Mouse (Mus musculus): ENCODE results near the gene Phxr2.

Phxr2 gene

GRCm38 (mm10) chr10:99132595-99133272, 6.6 kb upstream of the Phxr2 start:
- no peak for DNase-seq (ENCODE audit: low read depth, low spot score)

- no peak for DNase-seq (ENCODE audit: low read depth, low spot score)
Measured at GRCm38 (mm10) chr10:99132189-99132588, 6.1 kb upstream of the Phxr2 start.

- no peak for DNase-seq (ENCODE audit: low read depth, low spot score)
Measured at GRCm38 (mm10) chr10:99131298-99131697, 5.2 kb upstream of the Phxr2 start.

DNA sequence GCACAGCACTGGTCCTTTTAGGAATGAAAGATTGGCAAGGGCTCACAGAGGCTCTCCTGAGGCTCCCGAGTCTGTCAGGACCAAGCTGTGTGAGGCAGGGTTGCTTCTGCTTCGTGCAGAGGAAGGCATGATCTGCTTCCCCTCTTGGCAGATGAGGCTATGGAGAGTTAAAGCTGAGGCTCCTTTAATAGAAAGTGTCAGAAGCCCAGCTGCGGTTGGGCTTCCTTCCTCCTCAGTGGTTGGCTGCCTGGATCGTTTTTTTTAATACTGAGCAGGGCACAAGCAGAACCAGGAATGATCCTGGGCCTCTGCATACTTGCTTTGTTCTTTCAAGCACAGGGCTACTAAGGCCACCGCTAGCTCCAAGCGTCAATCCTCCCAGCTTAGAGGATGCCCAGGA, 4.5 kb upstream of the Phxr2 start:
- no peak for DNase-seq (ENCODE audit: low read depth, low spot score)

DNA sequence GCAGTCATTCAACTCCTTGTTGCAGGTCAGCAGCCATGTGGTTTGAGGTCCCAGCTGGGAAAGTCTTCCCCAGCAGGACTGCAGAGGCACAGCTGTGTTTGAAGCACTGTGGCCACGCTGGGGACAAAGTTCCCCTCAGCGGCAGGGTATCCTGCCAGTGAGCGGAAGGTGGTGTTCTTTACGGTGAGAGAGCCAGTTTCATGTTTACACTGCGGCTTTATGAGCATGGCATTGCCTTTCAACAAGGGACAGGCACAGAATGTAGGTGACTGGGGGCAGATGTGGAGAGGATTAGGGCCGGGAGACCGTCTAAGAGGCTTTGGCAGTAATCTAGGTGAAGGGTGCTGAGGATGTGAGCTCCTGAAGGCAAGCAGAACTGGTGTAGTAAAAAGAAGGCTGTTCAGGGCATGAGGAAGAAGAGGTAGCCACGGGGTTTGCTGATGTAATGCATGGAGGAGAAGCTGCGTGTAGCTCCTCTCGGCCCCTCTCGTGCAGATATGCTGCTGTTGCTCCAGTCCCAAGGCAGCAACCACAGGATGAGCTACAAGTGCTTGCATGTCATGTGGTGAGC, 1.7 kb upstream of the Phxr2 start:
- DNase-seq (ENCODE audit: low read depth, low spot score) = no peak

- DNase-seq (ENCODE audit: low read depth, low spot score) = no peak
Measured at GRCm38 (mm10) chr10:99126954-99127353, 829 bp upstream of the Phxr2 start.

DNA sequence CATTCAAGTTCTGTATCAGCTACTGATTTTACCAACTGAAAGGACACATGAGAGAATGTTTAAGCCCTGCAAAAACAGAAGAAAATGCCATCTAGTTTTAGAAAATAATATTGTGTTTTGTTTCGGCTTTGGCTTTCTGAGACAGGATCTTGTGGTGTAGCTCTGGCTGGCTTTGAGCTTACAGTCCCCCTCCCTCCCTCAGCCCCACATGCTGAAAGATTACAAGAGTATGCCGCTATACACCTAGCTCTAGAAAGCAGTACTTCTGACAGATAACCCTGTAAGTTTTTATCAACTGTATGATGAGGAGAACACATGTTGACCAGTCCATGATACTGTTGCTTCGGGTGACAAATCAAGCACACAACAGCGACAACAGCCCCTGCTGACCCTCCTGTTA, 6.7 kb downstream of the Phxr2 start:
- DNase-seq (ENCODE audit: low read depth, low spot score) = no peak

GRCm38 (mm10) chr10:99118697-99119096, 7.4 kb downstream of the Phxr2 start:
- DNase-seq (ENCODE audit: low read depth, low spot score) = no peak

GRCm38 (mm10) chr10:99117876-99118275, 8.2 kb downstream of the Phxr2 start:
- no peak for DNase-seq (ENCODE audit: low read depth, low spot score)

DNA sequence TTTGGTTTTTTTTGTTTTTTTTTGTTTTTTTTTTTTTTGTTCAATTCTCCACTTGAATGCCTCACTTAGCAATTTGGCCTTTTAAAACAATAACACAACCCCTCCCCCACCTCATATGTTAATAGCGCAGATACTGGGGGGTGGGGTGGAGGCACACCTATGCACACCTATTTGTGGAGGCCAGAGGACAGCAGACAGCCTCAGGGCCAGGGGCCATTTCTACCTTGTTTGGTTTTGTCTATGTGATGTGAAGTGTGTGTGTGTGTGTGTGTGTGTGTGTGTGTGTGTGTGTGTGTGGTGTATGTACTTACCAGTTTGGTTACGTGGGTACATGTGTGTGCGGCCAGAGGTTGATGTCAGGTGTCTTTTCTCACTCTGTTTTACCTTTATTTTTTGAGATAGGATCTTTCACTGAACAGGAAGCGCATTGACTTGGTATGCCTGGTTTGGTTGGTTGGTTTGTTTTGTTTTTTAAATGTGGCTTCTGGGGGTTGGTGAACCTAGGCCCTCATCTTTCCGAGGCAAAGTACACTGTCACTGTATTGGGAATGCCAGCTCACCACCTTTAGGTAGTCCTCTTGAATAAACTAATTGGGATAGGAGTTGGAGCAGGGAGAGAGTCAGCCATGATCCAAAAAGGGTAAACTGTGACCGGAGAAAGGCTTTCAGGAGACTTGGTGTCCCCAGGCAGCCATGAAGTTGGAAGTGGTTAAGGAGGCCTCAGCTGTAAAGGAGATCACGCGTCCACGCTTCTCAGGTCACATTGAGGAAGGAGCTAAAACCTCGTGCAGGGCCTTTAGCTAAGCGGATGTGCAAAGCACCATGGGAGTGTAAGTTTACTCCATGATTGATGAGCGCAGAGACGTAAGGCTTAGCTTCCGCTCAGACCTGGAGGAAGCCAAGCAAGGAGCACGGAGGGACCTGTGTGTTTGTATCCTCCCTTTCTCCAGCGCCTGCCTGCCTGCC, 9.2 kb downstream of the Phxr2 start:
- no peak for DNase-seq (ENCODE audit: low read depth, low spot score)

DNA sequence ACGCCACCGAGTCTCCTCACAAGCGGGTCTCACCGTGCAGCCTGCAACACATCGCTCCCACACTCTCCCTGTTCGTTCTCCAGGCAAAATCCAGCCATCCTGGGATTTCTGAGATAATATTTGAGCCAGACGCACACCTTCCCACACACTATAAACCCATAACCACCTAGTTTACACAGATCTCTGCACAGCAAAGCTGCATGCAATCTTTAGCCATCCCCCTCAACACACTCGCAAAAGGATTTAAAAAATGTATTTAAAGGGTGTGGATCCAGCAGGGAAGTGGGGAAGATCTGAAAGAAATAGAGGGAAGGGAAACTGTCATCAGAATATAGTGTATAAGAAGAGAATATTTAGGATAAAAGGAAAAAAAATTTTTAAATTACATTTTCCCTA, 9.9 kb downstream of the Phxr2 start:
- DNase-seq (ENCODE audit: low read depth, low spot score) = no peak

DNA sequence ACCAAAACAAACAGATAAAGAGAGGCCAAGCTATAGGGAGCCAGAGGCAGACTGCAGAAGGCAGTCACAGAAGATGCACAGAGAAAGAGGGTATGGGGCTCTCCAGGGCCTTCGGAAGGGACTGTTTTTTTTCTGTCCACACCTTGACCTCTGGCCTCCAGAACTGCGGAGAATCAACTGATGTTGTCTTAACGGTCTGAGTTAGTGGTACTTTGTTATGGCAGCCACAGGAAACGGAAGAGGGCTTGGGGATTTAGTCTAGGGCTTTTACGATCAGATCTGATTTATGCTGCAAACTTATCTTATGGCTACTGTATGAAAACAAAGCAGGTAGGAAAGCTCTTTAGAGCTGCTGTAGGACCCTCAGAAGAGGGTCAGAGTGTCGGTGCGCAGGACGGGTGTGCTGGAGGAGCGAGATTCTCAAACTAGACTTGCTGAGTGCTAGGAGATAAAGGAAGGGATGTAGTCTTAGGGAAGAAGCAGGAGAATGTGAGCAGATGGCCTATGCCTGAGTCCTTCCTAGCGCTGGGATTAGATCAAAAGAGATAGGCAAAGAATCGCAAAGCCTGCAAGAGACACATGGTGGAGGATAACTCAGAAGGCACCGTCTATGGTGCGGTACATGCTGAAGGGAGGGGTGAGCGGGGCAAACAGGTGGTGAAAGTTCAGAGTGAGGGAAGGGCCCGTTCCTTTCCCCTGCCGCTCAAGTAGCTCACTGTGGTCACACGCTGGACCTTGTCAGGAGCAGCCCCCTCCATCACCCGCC, 10.5 kb downstream of the Phxr2 start:
- DNase-seq (ENCODE audit: low read depth, low spot score) = no peak

DNA sequence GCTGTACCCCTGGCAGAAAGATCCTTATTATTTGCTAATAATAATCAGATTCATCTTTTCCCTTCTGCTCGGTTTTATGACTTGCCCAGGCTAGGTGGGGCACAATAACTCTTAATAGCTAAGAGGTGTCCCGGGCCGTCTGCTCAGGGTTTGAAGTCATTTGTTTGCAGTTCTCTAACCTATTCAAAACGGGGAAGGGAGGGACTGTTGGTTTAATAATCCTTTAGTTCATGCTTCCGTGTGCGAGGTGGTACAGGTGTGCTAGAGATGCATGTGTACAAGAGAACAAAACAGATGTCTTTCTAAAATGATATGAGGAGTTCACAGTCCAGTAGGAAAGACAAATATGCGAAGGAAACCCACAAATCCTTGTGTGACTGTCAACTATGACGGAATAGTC, 11.8 kb downstream of the Phxr2 start:
- no peak for DNase-seq (ENCODE audit: low read depth, low spot score)

DNA sequence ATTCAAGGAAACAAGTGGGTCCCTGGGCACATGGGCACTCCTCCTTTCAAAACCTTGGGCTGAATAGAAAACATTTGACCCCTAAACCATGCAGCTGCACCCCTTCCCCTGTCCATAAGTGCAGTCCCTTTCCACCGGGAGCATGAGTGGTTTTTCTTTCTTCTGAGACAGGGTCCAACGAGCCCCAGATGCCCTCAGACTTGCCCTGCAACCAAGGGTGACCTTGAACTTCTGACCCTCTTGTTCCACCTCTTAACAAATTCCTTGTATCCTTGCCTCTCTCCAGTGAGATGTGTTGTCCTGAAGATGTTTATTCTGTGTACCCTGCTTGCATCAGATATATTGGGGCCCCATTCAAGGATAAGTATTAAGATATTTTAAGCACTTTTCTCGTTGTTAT, 12.6 kb downstream of the Phxr2 start:
- DNase-seq (ENCODE audit: low read depth, low spot score) = no peak

GRCm38 (mm10) chr10:99108431-99108982, 17.6 kb downstream of the Phxr2 start:
- no peak for DNase-seq (ENCODE audit: low read depth, low spot score)

DNA sequence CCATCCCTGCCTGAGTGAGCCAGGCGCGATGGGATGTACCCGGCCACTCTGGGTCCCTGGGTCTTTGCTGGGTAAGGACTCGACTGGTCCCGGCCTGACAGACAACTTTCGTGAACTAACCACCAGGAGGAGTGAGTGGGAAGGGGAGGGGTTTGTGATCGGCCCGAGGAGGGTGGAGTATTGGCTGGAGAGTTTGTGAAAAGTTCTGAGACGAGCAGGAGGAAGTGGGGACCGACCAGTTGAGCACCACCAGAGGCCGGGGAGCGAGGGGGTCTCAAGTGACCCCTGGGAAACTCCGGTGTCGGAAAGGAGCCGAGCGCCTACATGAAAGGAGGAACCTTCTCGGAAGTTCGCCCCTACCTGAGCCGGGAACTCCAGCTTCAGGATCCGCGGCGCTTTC, 18.2 kb downstream of the Phxr2 start, which contains the start of gene Galnt4:
Gene Galnt4 (plus strand): TSS at position 196 of the 400 bp plus-strand sequence.
- peak; percentile 91 for DNase-seq (ENCODE audit: low read depth, low spot score)

- DNase-seq (ENCODE audit: low read depth, low spot score) = peak; percentile 78
Measured at GRCm38 (mm10) chr10:99106703-99107631, 19.2 kb downstream of the Phxr2 start, which contains the start of gene Poc1b. Gene Poc1b (plus strand): TSS chr10:99107036.

GRCm38 (mm10) chr10:99106311-99106702, 19.8 kb downstream of the Phxr2 start:
- no peak for DNase-seq (ENCODE audit: low read depth, low spot score)

DNA sequence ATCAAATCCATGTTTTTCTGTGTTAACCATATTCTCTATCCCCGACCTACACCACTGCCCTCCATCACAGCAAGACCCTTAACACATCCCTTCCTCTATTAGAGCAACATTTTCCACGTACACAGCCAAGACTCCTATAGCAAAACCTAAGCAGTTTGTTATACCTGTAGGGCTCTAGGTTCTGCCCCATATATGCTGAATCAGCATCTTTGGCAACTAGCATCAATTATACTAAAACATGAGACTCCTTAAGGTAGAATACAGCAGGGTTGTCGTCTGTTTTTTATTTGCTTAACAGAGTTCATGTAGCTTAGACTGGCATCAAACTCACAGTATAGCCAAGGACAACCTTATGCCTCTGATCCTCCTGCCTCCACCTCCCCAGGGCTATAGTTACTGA, 20.6 kb downstream of the Phxr2 start:
- DNase-seq (ENCODE audit: low read depth, low spot score) = no peak

- DNase-seq (ENCODE audit: low read depth, low spot score) = peak; percentile 24
Measured at GRCm38 (mm10) chr10:99097374-99097773, 28.8 kb downstream of the Phxr2 start.

Measured in 3T3-L1 (cell line).